Mouse (Mus musculus): ENCODE measurements around the gene Mlst8. TPM values are rescaled to one million over a fixed set of nuclear protein-coding genes. Genes with fewer than 3 reads are reported as not detected.

Mlst8 gene
- polyA plus RNA-seq, 1 experiment = 16.5 TPM

GRCm38 (mm10) chr17:24473612-24474275 is 5.1 kb downstream of the Mlst8 start, which contains the start of gene Bricd5:
Bricd5 (plus strand) TSS chr17:24473884.
- peak within 1 kb of the TSS; percentile 67 for H3K27ac ChIP-seq (ENCODE audit: control insufficient read depth, insufficient read depth, low read depth, low read length)
- peaks cover 25% of the 10 kb centered on the region for H3K4me1 ChIP-seq (ENCODE audit: control insufficient read depth, insufficient read depth, low read length)
- peak within 1 kb of the TSS; percentile 57 for H3K4me3 ChIP-seq (ENCODE audit: control insufficient read depth, low read depth, low read length)
- peaks cover 2% of the 10 kb centered on the region for H3K36me3 ChIP-seq (ENCODE audit: control insufficient read depth, insufficient read depth, low read length)
- TF ChIP-seq CTCF (IDR thresholded peaks at IDR 0.05; ENCODE audit: control insufficient read depth, insufficient read depth, insufficient replicate concordance, low read depth, low read length) (no peak), POLR2A (IDR thresholded peaks at IDR 0.05; ENCODE audit: control insufficient read depth, low read depth, low read length) (peak; percentile 34; the same call in 1 of the 2 replicates)
- H3K27me3 ChIP-seq (ENCODE audit: control insufficient read depth, insufficient read depth, low read length) = no peaks in the 10 kb centered on the region

DNA sequence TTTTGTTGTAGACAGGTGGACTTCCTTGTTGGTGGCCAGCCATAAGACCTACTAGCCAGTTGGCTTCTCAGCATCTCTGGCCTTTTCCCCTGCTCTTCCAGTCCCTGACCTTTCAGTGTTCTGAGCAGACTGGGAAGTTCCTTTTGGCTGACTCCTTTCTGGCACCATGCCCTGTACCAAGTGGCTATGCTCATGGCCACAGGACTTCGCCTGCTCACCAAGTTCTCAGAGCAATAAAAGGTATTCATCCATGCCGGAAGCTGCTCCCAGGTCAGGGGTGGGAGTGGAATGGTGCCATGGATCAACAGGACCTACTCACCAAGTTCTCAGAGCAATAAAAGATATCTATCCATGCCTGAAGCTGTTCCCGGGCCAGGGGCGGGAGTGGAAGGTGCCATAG is 6.4 kb downstream of the Mlst8 start:
- H3K4me3 ChIP-seq (ENCODE audit: control insufficient read depth, low read depth, low read length) = peak overlapping the region; percentile 57

DNA sequence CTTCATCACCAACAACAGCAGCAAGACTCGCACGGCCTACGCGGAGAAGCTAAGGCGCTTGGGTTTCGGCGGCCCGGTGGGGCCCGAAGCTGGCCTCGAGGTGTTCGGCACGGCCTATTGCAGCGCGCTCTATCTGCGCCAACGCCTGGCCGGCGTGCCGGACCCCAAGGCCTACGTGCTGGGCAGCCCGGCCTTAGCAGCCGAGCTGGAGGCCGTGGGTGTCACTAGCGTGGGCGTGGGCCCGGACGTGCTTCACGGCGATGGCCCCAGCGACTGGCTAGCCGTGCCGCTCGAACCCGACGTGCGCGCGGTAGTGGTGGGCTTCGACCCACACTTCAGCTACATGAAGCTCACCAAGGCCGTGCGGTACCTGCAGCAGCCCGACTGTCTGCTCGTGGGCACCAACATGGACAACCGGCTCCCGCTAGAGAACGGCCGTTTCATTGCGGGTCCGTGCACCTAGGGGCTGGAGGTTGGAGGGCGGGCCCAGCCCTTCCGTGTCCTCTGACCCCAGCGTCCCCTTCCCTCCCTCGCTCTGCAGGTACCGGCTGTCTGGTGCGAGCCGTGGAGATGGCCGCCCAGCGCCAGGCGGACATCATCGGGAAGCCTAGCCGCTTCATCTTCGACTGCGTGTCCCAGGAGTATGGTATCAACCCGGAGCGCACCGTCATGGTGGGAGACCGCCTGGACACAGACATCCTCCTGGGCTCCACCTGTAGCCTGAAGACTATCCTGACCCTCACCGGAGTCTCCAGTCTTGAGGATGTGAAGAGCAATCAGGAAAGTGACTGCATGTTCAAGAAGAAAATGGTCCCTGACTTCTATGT is 8.0 kb downstream of the Mlst8 start:
- Histone ChIP-seq H3K27ac (ENCODE audit: control insufficient read depth, insufficient read depth, low read depth, low read length) (peak overlapping the region; percentile 97), H3K4me1 (ENCODE audit: control insufficient read depth, insufficient read depth, low read length) (peaks cover 17% of the 10 kb centered on the region), H3K4me3 (ENCODE audit: control insufficient read depth, low read depth, low read length) (peak overlapping the region; percentile 95), H3K36me3 (ENCODE audit: control insufficient read depth, insufficient read depth, low read length) (peaks cover 2% of the 10 kb centered on the region), H3K27me3 (ENCODE audit: control insufficient read depth, insufficient read depth, low read length) (no peaks in the 10 kb centered on the region)
- TF ChIP-seq CTCF (IDR thresholded peaks at IDR 0.05; ENCODE audit: control insufficient read depth, insufficient read depth, insufficient replicate concordance, low read depth, low read length) (no peak), POLR2A (IDR thresholded peaks at IDR 0.05; ENCODE audit: control insufficient read depth, low read depth, low read length) (peak; percentile 39)

More for the DNA sequence above, 6.4 kb downstream of the Mlst8 start:
- peaks cover 2% of the 10 kb centered on the region for H3K36me3 ChIP-seq (ENCODE audit: control insufficient read depth, insufficient read depth, low read length)
- TF ChIP-seq POLR2A (IDR thresholded peaks at IDR 0.05; ENCODE audit: control insufficient read depth, low read depth, low read length) (peak; percentile 28; the same call in 1 of the 2 replicates), CTCF (IDR thresholded peaks at IDR 0.05; ENCODE audit: control insufficient read depth, insufficient read depth, insufficient replicate concordance, low read depth, low read length) (no peak)
- H3K4me1 ChIP-seq (ENCODE audit: control insufficient read depth, insufficient read depth, low read length) = peaks cover 19% of the 10 kb centered on the region
- H3K27ac ChIP-seq (ENCODE audit: control insufficient read depth, insufficient read depth, low read depth, low read length) = peak overlapping the region; percentile 67
- H3K27me3 ChIP-seq (ENCODE audit: control insufficient read depth, insufficient read depth, low read length) = no peaks in the 10 kb centered on the region

DNA sequence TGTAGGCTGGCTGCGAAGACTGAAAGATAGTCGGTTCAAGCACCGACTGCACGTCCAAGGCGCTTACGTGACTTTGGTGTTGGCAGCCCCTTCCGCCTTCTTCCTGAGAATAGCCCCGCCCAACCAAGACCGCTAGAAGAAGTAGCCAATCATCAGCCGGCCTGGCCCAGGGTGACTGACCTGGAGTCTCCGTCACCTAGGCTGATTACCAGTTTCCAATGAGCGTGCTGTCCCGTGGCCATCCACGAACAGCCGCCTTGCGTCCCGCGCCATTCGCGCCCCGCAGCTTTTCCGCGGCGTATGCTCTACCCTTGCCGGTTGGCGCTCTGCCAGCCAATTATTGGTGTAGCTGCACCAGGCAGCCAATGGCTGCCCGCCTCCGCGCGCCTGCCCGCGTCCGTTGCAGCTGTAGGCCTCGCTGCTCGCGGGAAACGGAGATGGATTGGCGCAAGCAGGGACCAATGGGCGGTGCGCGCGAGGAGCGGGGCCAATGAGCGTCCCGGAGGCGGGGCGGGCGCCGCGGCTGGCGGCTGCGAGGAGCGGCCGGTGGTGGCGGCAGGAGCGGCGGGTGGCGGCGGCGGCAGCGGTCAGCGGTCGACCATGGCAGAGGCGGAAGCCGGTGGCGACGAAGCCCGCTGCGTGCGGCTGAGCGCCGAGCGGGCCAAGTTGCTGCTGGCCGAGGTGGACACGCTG is 8.8 kb downstream of the Mlst8 start, which contains the start of the genes E4f1 and Pgp:
Gene E4f1, minus strand, starts transcription at position 404 of the 693 bp plus-strand sequence.
Gene Pgp, plus strand, starts transcription at position 483 of the 693 bp plus-strand sequence.
- Histone ChIP-seq H3K27ac (ENCODE audit: control insufficient read depth, insufficient read depth, low read depth, low read length) (peak within 1 kb of the TSS; percentile 97), H3K36me3 (ENCODE audit: control insufficient read depth, insufficient read depth, low read length) (peaks cover 2% of the 10 kb centered on the region), H3K4me3 (ENCODE audit: control insufficient read depth, low read depth, low read length) (peak within 1 kb of the TSS; percentile 95), H3K4me1 (ENCODE audit: control insufficient read depth, insufficient read depth, low read length) (peaks cover 17% of the 10 kb centered on the region), H3K27me3 (ENCODE audit: control insufficient read depth, insufficient read depth, low read length) (no peaks in the 10 kb centered on the region)
- TF ChIP-seq CTCF (IDR thresholded peaks at IDR 0.05; ENCODE audit: control insufficient read depth, insufficient read depth, insufficient replicate concordance, low read depth, low read length) = no peak
- TF ChIP-seq POLR2A (IDR thresholded peaks at IDR 0.05; ENCODE audit: control insufficient read depth, low read depth, low read length) = peak; percentile 87

DNA sequence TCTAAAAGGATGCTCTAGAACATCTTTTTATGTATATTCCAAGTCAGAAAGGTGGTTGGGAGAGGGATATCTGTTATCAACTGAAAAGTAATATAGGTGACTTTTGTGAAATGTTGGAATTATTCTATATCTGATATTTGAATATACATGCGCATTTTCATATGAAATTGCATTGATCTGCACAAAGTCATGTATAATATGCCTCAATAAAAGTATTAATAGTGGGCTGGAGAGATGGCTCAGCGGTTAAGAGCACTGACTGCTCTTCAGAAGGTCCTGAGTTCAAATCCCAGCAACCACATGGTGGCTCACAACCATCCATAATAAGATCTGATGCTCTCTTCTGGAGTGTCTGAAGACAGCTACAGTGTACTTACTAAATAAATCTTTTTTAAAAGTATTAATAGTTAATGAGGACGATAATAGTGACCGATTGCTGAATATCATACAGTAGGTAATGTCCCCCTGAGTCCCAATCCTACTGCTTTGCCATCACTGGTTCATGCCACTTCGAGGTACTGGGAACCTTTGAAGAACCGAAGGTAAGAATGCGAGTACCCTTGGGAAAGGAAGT is 9.5 kb downstream of the Mlst8 start:
- Histone ChIP-seq H3K27me3 (ENCODE audit: control insufficient read depth, insufficient read depth, low read length) (no peaks in the 10 kb centered on the region), H3K4me3 (ENCODE audit: control insufficient read depth, low read depth, low read length) (peak overlapping the region; percentile 95), H3K27ac (ENCODE audit: control insufficient read depth, insufficient read depth, low read depth, low read length) (peak overlapping the region; percentile 86), H3K4me1 (ENCODE audit: control insufficient read depth, insufficient read depth, low read length) (peaks cover 16% of the 10 kb centered on the region), H3K36me3 (ENCODE audit: control insufficient read depth, insufficient read depth, low read length) (peaks cover 2% of the 10 kb centered on the region)
- no peak for TF ChIP-seq CTCF (IDR thresholded peaks at IDR 0.05; ENCODE audit: control insufficient read depth, insufficient read depth, insufficient replicate concordance, low read depth, low read length)
- no peak for TF ChIP-seq POLR2A (IDR thresholded peaks at IDR 0.05; ENCODE audit: control insufficient read depth, low read depth, low read length)

GRCm38 (mm10) chr17:24468636-24469246 is 10.1 kb downstream of the Mlst8 start:
- H3K4me3 ChIP-seq (ENCODE audit: control insufficient read depth, low read depth, low read length) = peak overlapping the region; percentile 54; the same call in 1 of the 2 replicates
- no peak for TF ChIP-seq CTCF (IDR thresholded peaks at IDR 0.05; ENCODE audit: control insufficient read depth, insufficient read depth, insufficient replicate concordance, low read depth, low read length)
- TF ChIP-seq POLR2A (IDR thresholded peaks at IDR 0.05; ENCODE audit: control insufficient read depth, low read depth, low read length) = no peak
- H3K27ac ChIP-seq (ENCODE audit: control insufficient read depth, insufficient read depth, low read depth, low read length) = no peak overlapping the region
- peaks cover 2% of the 10 kb centered on the region for H3K36me3 ChIP-seq (ENCODE audit: control insufficient read depth, insufficient read depth, low read length)
- H3K4me1 ChIP-seq (ENCODE audit: control insufficient read depth, insufficient read depth, low read length) = peaks cover 10% of the 10 kb centered on the region
- no peaks in the 10 kb centered on the region for H3K27me3 ChIP-seq (ENCODE audit: control insufficient read depth, insufficient read depth, low read length)

All from testis, adult 2 months (tissue).